Mouse (Mus musculus): ENCODE measurements around the gene Ggta1.

The Ggta1 gene

DNA sequence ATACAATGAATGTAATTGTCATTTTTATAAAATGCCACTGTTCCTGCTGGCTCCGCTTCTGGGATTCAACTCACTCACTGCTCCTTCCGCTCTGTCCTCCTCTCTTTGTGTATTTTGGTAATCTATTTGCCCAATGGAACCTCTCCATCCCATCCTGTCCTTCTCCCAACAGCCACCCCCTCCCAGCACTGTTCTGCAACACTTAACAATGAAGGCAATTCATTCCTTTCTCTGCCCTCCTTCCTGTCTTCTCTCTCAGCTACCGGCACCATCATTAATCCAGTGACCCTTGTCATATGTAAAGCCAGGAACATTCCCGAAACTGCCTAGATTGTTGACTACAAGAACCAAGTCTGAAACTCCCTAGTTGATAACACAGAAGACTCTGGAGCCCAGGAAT, 4.6 kb downstream of the Ggta1 start:
- no peak for TF ChIP-seq GATA4 (IDR thresholded peaks at IDR 0.05; ENCODE audit: insufficient replicate concordance, low read length)

DNA sequence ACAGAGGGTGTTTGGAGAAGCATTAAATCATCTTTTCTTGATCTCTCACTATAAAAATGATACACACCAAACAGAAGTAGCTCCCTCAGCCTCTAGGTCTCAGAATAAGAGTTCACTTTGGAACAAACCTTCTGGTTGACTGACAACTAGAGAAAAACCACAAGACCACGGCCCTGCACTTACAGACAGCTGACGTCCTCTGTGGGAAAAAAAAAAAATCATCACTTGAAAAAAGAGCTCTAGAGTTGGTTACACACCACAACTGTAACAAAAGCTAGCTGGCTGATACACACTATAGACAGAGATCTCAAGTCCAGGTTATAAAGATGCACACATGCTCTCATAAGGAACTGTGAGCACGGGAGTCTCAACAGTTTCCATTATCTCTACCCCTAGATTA, 9.3 kb downstream of the Ggta1 start:
- no peak for TF ChIP-seq GATA4 (IDR thresholded peaks at IDR 0.05; ENCODE audit: insufficient replicate concordance, low read length)

DNA sequence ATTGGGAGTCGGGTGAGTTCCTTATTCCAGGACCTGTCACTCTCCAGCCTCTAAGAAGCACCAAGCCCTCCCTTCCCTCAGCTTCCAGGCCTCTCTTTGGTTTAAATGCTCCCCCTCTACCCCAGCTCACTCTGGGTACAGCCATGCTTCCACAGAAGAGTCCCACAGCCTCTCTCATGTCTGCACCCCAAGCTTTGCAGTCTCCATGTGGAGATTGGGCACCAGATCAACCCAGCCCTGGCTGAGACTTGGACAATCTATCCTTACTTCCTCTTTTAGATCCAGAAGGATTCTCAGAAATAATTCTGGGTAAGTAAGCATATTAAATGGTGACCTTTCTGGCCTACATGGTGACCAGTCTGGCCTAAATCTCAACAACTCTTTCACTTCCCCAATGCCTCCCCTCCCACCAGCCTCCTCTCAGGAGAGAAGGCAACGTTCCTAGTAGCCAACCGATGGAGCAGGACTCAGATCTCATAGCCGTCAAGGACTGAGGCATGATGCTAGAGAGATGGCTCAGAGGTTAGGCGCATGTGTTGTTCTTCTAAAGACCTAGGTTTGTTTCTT, 11.5 kb downstream of the Ggta1 start:
- TF ChIP-seq GATA4 (IDR thresholded peaks at IDR 0.05; ENCODE audit: insufficient replicate concordance, low read length), result no peak

DNA sequence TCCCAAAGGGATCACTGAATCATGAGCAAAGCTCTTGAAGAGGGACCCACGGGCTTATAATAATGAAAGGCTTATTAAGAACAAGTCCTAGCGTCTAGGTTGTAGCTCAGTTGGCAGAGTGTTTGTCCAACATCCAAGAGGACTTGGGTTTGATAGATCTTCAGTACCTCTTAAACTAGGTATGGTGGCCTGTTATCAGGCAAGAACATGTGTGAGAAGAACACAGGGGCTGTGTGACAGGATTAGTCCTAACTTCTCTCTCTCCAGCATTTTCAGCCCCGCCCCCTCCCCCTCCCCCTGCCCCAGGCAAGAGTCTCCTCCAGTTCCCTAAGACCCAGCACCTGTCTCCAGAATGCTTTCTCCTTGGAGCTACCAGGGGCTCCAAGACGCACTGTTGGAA, 12.2 kb downstream of the Ggta1 start:
- TF ChIP-seq GATA4 (IDR thresholded peaks at IDR 0.05; ENCODE audit: insufficient replicate concordance, low read length), result no peak

DNA sequence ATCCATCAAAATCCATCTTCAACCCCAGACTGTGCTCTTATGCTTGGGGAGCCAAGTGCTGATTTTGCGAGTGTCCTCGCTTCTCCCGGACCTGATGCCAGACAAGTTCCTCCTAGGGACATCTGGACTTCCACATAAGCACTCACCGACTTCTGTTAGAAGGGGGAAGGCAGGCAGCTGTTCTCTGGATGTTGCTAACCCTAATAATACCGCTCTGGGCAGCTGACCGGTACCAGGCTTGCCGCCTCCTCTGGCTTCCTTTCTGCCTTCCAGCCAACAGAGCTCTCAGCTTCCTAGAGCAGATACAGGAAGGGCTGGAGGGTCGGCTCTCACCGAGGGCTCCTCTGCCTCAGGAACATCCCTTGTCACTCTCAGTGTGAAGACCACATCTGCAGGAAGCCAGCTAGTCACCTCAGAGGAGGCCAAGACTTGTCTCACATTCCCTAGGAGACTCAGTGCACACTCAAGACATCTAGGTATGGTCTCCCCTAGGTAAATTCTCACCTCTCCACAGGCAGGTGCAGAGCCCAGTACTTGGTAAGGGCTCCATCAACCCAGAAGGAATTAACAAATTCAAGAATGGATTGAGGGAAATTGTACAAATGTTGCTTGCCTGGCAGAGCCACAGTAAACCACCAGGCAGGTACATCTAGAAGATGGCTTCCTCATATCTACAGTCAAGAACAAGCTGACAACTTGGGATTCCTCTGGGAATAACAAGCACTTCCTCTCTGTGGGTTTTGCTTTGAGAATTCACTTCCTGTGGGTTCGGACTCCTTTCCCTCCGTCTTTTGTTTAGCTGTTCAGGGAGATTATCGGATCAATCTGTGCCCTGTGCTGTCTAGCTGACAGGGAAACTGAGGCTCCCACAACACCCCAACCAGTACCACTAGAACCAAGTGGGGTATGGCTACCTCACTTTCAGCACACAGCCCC, 13.1 kb downstream of the Ggta1 start:
- TF ChIP-seq GATA4 (IDR thresholded peaks at IDR 0.05; ENCODE audit: insufficient replicate concordance, low read length), result no peak

DNA sequence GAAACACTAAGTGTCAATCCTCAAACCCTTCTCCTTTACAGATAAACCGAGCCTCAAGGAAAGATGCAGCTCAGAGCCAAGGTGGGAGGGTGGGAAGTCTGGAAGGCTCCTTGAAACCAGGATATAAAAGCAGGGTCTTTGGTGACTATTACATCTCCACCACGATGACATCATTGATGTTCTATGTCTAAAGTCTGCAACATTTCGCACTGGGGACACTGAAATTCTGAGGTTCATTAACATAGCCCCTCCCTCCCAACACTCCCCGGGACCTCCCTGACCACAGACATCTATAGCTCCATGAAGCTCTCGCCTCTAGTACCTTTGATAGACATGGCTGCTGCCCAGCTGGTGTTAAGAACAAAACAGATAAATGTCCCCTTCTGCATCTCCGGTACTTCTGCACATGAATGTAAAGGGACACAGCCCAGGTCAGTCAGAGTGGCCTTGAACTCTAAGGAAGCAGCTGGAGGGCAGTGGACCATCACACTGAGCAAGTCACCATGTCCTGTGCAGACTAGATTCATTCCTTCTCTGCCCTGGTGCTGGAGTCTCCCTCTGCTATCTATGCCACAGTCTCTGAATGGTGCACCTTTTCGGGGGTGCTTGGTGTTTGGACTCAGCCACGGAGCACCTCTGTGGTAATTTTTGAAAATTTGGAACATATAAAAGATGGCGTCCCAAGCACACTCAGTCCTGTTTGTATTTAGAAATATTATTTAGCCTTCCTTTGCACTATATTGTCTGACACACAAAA, 13.9 kb downstream of the Ggta1 start:
- no peak for TF ChIP-seq GATA4 (IDR thresholded peaks at IDR 0.05; ENCODE audit: insufficient replicate concordance, low read length)

DNA sequence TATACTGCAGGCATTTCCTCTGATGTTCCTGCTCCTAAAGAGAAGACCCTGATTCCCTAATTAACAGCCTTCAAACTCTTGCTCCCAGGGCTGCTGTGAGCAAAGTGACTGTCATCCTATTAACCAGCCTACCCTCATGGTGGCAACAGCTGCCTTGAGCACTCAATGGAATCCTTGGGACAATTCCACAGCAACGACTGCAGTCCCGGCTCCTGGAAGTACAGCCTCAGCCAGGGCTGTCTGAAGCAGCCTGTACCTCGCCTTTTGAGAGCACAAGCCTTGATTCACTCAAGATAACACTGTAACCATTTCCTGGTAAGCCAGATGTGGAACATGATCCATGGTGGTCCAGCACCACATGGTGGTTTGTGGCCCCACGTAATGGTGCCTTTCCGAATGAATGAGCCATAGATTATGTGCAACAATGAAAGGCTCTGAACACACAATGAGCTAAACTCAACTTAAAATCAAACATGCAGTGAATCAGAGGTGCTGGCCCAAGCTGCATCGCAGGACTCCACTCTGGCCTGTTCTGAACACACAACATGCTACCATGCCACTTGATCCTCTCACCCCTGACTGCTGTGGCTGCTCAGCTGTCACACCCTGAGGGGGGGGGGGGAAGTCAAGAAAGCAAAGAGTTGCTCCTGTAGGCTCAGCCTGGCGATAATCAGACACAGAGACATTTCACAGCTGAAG, 14.7 kb downstream of the Ggta1 start:
- TF ChIP-seq GATA4 (IDR thresholded peaks at IDR 0.05; ENCODE audit: insufficient replicate concordance, low read length), result no peak

DNA sequence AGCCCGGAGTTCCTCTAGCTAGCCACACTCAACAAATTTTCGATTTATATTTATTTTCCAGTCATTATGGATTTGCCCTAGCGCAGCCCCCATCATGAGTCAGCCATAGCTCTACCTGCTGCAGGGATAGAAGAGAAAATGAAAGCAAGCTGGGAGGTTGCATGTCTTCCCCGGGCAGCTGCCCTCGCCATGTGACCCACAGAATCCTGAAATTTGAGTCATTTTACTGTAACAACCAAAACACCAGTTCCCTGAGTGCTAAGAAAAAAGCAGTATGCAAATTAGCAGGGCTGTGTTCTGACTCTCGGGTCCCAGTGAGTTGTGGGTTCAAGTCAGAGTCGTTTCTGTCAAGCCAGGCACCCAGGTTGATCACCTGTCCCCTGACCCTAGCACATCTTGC, 15.6 kb downstream of the Ggta1 start:
- TF ChIP-seq GATA4 (IDR thresholded peaks at IDR 0.05; ENCODE audit: insufficient replicate concordance, low read length), result no peak

GRCm38 (mm10) chr2:35446798-35447197, 16.2 kb downstream of the Ggta1 start:
- no peak for TF ChIP-seq GATA4 (IDR thresholded peaks at IDR 0.05; ENCODE audit: insufficient replicate concordance, low read length)

- TF ChIP-seq GATA4 (IDR thresholded peaks at IDR 0.05; ENCODE audit: insufficient replicate concordance, low read length), result no peak
Observed at GRCm38 (mm10) chr2:35446300-35446699, 16.7 kb downstream of the Ggta1 start.

GRCm38 (mm10) chr2:35445610-35446009, 17.4 kb downstream of the Ggta1 start:
- no peak for TF ChIP-seq GATA4 (IDR thresholded peaks at IDR 0.05; ENCODE audit: insufficient replicate concordance, low read length)

GRCm38 (mm10) chr2:35444764-35445262, 18.2 kb downstream of the Ggta1 start:
- TF ChIP-seq GATA4 (IDR thresholded peaks at IDR 0.05; ENCODE audit: insufficient replicate concordance, low read length), result no peak

- TF ChIP-seq GATA4 (IDR thresholded peaks at IDR 0.05; ENCODE audit: insufficient replicate concordance, low read length), result no peak
Observed at GRCm38 (mm10) chr2:35443981-35444763, 18.9 kb downstream of the Ggta1 start.

- no peak for TF ChIP-seq GATA4 (IDR thresholded peaks at IDR 0.05; ENCODE audit: insufficient replicate concordance, low read length)
Observed at GRCm38 (mm10) chr2:35443325-35443724, 19.7 kb downstream of the Ggta1 start.
